Mouse (Mus musculus) right cerebral cortex, postnatal 14 days (tissue): ENCODE results near the gene Oas1d.
"Not testable (repeated sequence)": the region's sequence is repeated elsewhere in the genome, so short reads cannot be mapped to it uniquely, and the experiment has no call there.

ENCODE experiments used
- DNase-seq: peaks from one replicate; pipeline ENCODE4 v3.0.0; 2022

Gene Oas1d

DNA sequence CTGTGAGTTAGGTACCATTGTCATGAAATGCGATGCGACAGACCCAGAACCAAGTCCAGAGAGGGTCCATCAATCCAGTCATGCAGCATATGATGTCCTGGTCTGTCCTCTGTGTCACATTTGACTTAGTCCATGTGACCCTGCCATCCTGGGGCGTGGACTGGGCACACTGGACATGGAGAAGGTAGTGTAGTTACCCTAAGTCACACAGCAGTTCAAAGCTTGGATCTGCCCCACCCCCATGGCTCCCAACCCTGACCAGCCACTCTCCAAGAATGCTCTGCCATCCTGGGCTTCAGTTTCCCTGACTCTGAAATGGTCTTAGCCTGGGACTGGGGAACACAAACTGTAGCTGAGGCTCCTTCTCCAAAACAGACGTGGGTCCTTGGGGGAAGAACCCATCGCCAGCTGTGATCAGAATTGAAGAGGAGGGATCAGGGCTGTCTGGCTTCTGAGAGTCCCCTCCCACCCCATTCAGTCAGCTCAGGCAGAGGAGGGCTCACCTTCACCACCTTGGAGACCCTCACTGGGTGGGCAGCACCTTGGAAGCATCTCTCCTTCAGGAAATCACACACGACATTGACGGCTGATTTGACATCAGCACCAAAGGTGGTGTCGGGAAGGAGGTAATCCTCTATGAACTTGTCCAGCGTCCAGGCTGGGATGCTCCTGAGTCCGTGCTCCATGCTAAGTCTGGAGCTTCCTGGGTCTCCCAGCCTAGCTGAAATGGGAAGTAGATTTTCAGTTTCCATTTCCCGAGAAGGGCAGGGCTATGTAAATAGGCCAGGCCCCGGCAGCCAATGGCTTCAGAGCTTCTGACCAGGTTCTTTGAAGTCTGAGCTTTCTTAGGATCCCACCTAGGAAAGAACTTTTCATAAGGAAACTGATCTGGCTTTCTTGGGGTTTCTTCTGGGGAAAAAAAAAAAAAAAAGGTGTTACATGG, 7.3 kb upstream of the Oas1d start, which contains the start of gene Oas1a:
Gene Oas1a, minus strand, starts transcription at position 731 of the 943 bp plus-strand sequence.
- not testable (repeated sequence) for DNase-seq

DNA sequence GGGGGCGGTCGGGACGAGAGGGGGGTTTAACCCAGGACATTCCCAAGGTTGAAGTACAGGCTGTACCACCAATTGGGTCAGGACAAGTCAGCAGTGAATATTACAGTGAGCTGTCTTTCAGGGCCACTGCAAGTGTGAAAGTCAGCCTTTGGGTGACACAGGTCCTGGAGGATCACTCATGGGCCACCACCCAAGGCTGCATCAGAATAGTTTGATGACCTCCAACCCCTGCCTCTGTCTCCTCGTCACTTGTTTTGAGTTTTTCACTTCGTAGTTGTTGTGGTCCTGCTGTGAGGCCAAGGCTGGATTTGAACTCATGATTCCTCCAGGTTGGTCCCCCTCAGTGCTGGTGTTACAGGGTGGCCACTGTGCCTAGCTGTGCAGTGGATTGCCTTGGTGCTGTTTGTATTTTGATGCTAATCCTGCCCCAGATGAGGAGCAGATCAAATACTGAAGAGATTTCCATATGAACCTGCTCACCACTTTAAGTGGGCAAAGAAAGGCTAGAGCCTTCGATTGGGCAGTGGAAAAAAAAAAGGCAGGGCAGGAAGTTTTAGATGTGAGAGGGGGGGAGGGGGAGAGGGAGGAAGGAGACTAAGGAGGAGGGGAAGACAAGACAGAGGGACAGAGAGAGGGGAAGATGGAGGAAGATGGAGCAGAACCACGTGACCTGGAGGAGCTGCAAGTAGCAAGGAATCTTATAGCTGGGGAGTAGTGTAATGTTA, 6.0 kb upstream of the Oas1d start:
- DNase-seq, result no peak

DNA sequence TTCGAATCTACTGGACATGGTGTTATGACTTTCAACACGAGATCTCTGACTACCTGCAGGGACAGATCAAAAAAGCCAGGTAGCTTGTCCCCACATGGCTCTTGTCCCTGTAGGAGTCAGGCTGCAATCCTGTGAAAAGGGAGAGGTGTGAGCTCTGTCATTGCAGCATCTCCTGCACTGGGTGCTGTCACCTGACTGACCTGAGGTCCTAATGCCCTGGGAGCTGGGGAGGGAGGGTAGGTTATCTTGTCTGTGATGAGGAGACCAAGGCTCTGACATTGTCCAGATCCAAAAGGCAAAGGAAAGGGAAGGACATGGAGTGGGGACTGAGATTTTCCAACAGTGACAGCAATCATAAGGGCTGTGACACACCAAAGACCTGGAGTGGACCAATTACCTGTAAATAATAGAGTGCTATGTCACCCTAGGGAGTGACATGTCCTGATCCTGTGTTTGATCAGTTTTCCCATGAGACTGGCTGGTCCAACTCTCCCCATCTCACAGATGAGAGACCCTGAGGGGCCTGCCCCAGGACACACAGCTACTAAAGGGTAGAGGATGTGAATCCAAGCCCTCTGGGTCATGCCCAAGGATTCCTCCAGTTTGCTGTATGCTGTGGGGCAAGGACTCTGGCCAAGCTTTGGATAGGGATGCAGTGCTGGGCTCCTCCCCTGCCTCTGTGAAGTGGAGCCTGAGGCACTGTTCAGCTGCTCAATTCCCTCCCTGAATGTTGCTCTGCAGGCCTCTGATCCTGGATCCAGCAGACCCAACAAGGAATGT, 5.0 kb downstream of the Oas1d start:
- DNase-seq, result not testable (repeated sequence)

DNA sequence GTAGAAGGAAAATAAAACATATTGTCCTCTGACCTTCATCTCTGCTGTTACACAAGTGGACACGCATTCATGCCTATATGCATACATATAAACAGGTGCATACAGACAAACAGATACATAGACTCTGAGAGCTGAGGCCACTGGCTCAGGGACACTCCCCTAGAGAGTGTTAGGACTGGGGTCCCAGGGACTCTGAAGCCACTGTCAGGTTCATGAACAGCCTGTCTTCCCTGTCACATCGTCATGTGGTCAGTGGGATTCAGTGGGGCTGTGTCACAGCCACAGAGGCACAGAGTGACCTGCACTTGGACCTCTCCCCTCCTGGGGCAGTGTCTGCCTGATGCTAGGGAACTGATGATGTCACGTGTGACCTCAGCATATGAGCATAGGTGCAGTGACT, 6.0 kb downstream of the Oas1d start:
- no peak for DNase-seq

DNA sequence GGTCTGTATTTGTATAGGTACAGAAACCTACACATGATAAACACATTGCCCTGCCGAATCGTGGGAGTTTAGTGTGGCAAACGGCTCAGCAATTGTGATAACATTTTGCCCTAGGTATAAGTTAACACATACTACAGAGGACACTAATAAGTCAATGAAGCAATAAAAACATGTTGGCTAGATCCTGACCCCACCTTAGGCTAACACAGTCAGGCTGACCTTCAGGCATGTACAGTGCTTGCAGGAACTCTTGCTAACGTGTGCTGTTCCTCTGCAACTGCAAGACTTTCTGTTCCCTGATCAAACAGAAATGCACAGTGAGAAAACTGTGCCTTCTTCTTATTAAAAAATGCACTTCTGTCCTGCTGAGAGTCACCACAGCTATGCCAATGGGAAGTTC, 9.6 kb downstream of the Oas1d start:
- no peak for DNase-seq

DNA sequence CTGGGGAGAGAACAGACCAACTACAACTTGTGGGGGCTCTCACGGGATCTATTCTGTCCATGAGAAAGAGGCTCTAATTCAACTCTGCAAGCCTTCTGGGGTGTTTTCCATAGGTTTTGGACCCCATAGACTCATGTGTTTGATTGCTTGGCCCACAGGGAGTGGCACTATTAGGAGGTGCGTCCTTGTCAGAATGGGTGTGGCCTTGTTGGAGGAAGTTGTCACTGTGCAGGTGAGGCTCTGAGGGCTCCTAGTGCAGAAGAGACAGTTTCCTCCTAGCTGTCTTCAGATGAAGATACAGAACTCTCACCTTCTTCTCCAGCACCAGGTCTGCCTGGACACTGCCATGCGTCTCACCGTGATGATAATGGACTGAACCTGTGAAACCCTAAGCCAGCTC, 10.2 kb downstream of the Oas1d start:
- not testable (repeated sequence) for DNase-seq

DNA sequence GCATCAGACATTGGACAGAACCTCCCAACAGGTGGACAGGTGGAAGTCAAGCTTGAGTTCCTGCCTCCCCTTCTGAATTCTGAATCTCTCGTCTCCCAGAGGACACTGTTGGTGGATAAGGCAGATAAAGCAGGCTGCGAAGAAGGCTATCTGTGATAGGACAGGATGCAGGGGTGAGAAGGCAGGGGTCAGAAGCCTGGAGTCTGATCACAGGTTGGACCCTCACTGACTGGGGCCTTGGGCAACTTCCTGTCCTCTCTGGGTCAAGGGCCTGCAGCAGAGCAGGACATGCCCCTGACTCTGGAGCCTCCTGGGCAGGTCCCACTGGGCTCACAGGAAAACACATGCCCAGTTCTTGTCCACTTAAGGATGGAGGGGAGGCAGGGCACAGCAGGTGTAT, 12.0 kb downstream of the Oas1d start:
- DNase-seq, result not testable (repeated sequence)

DNA sequence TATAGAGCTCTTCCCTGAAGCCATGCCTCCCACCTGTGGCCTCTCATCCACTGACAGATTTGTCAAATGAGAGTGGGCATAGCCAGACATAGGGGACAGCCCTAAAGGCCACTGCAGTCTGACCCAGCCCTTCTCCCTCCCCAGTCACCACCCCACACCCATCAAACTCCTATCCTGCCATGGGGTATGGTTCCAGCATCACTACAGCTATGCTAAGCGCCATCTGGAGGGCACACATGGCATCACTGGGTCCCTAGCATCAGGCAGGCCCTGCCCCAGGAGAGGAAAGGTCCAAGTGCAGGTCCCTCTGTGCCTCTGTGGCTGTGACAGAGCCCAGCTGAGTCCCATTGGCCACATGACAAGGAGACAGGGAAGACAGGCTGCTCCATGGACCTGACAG, 12.7 kb downstream of the Oas1d start:
- no peak for DNase-seq

DNA sequence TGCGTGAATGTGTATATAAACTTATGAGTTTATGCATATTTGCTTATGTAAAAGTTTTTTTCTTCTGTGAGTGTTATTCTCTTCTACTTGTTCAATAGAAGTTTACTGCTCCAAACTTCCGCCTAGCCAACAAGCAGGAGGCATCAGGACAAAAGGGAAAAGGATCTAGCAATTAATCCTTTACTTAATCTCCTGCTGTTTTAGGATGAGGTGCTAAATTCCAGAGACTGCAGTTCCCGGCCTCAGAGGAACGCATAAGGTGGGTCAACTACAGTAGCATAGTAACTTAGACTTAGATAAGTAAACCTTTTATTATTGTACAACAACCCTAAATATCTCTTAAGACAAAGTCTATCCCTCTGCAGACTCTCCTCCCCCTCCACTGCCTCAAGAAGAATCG, 19.6 kb downstream of the Oas1d start:
- DNase-seq, result no peak

DNA sequence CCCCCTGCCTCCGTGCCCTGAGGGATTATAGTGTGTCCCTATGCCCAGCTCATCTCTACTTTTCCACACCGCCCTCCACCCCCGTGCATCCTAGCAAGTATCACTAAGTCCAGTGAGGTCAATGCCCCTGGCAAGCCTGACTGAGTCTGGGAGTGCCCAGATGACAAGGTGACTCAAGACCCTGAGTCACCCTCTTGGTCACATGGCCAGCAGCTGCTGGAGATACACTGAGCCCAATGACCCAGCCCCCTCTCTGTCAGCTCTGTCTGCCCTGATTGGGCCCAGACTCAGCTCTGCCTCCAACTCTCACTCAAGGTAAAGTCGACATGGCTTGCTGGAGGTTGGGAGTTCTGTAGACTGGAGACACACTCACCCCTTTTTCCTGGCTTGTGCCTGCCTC, 23.5 kb downstream of the Oas1d start:
- DNase-seq, result no peak

DNA sequence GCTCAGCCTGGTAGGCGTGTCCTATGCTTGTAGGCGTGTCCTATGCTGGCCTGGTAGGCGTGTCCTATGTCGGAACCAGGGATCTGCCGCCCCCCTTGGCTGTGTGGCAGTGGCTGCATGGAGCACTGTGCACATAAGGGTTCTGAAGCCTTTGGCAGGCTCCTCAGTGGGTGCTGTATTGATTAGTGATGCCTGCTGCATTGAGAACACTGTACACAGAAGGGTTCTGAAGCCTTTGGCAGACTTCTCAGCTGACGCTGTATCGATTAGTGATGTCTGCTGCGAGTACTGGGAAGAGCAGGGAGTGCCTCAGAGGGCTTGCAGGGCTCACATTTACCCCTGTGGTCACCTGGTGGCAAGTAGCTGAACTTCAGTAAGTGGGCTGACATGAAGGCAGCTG, 24.2 kb downstream of the Oas1d start:
- no peak for DNase-seq

DNA sequence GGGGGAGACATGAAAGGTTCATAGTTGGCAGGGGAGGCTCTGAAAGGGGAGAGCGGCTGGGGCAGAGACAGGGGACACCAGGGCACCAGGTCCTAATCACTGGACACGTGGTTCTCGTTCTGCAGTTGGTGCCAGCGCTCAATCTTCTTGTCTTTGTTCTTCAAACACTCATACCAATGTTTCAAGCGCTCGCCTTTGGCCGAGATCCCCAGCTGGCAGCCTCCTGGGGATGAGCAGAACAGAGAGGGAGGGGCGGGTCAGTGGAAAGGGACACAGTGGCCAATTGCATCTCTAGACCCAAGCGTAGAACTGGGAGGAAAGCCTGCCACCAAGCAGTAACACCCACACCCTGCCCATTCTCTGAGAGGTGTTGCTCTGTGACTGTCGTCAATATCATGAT, 27.7 kb downstream of the Oas1d start:
- no peak for DNase-seq

DNA sequence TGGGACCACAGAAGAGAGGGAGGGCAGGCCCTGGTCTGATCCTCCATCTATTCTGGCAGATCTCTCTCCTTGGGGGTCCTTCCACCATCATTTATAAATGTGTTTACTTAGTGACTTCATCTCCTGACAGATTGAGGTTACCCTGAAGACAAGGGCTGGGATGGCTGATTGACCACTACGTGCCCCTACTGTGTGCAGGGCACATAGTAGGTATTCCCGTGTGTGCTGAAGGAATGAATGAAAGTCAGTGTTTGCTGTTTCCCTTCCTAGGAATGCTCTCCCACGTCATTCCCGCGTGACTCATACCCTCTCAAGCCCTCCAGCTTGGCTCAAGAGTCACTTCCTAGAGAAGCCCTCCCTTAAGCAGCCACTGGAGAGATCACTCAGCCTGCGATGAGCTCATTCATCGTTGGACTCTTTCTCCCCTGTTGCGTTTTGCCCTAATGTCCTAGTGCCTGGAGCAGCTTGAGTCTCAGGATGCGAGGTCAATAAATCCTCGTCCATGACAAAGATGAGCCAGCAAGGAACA, 38.0 kb downstream of the Oas1d start:
- DNase-seq, result no peak

DNA sequence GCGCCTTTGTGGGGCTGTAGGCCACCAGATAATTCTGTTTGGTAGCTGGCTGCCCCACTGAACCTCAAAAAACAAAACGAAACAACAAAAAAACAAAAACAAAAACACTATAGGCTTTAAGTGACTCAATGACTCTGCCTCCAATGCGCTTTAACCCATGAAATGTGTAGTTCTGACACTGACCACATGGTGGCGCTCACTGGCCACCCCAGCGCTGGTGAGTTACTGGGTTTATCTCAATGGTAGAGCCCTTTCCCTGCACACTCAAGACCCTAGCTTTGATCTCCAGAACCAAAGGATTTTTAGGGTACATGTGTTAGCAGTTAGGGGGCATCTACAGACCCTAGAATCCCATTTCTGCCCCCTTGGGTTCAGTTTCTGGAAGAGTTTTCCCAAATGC, 39.6 kb downstream of the Oas1d start:
- DNase-seq, result peak; percentile 54

DNA sequence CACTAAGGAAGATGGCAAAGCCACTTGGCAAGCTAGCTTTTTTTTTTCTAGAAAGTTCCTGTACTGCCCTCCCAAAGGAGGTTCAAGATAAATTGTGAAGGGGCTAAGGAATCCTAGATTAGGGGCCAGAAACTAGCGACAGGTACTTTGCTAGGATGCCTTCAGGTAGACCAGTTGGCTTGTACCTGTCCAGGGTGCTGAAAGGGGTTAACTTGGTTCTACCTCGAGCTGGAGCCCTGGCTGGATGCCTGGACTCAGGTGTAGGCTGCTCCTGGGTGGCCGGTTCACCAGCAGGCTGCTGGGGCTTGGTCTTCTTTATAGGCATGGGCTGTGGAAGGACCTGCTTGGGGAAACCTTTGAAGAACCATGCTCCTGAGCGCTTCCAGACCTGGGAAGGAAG, 46.7 kb downstream of the Oas1d start:
- no peak for DNase-seq

DNA sequence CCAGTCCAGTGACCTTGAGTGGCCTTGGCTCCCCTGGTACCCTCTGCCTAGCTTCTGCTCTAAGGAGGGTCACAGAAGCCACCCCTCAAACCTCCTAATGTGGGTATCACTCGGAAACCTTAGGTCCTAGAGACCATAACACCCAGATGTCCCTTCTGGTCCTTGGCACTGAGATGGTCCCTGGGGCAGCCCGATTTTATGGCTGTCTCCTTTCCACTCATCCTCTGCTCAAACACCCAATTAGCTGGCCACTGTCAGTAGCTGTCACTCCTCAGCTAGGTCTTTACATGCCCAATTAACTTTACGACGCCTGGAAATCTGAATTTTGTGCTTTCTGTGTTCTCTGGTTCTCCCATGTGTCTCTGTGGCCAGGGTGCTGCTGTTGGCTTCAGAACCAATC, 51.8 kb downstream of the Oas1d start:
- DNase-seq, result no peak

DNA sequence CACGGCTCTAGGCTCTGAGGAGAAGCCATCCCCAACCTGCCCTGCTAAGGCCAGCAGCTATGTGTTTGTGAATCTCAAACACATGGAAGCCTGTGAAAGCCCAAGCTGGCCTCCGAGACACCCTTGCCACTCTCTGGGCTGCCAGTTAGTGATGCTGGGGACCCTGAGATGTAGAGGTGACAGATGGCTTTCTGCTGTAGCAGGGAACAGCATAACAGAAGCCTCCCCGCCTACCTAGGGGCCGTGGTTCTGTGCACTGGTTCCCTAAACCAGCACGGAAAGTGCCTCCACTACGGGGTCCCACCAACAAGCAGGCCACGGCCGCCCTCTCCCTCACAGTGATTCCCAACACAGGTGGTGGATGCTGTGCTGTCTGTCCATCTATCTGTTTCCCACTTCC, 52.6 kb downstream of the Oas1d start:
- no peak for DNase-seq

DNA sequence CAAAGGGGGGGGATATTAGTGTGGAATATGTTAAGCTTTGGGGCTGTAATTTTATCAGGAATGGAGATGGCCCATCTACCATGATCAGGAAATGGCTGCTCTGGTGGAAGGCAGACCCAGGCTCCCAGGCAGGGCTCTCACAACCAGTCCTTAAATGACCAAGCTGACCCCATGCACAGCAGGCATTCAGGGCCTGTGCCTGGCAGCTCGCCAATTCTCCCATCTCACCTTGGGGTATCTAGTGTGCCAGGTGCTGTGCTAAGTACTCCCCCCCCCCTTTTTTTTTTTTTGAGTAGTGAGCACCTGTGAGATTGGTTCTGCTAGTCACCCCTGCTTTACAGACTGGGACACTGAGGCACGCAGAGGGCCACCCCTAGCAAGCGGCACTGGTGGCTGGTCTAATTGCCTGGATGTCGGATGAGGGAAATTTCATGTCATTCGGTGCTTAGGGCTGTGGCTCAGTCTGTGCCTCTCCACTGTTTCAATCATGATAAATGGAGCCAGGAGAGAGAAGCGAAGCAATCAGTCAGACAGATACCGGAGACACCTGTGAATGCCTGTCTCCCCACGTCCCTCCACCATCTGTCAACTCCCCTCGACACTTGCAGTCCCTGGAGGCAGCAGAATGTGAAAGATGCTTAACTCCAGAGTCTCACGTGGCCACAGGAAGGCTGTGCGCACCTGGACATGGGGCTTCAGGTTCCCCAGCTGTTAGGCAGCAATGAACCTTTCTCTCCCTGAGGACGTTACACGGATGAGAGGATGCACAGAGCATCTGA, 53.2 kb downstream of the Oas1d start:
- no peak for DNase-seq

DNA sequence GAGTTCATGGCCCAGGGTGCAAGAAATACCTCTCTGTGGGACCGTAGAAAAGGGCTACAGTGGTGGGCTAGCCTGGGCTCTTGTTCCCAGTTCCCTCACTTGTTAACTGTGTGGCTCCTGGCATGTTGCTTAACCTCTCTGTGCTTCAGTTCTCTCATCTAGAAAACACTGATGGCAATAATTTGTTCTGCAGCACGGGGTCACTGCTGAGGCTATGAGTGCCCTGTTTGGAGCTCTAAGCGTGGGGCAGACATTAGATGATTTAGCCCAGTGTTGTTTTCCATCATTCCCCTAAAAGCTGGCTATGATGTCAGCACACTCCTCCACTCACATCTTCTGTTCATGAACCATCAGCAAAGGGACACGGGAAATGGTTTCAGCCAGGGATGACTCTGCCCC, 53.8 kb downstream of the Oas1d start:
- DNase-seq, result no peak

DNA sequence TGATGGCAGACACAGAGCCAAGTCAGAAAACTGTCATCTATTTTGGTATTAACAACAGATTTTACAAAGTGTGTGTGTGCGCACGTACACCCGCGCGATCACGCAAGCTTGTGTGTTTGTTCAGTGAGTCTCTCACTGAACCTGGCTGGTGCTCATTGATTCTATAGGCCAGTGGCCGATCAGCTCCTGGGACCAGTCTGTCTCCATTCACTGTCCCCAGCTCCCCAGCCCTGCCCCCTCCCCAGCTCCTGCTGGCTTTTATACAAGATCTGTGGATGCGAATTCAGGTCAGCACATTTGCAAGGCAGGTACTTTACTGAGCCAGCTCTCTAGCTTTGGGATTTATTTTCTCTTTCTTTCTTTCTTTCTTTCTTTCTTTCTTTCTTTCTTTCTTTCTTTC, 54.5 kb downstream of the Oas1d start:
- DNase-seq, result no peak

DNA sequence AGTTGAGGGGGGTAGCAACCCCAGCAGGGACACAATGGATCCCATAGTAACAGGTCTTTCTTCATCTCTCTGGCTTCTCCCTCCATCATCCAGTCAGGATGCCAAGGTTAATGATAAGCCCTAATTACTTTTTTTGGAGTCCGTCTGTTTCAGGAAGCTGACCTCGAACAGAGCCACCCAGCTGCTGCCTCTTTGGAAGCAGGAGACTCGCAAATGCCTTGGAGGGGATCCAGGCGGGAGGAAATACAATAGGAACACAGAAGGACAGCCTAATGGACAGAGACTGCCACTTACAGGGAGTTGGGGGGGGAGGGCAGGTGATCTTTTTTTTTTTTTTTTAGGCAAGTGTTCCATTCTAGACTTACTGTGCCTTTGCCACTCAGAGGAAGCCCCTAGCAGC, 55.4 kb downstream of the Oas1d start:
- DNase-seq, result peak; percentile 38
